Mouse (Mus musculus) CH12.LX (cell line): ENCODE measurements around the gene Slamf8. TPM values are rescaled to one million over a fixed set of nuclear protein-coding genes. Genes with fewer than 3 reads are reported as not detected.

ENCODE experiments used
- DNase-seq: peaks from one replicate; pipeline ENCODE4 v3.0.0-alpha.2; 2013; ENCODE audit errors: extremely low read depth
- H3K27ac ChIP-seq: 2 replicates; pipeline ENCODE4 v1.5.1; 2012; ENCODE audit warnings: low read depth, mild to moderate bottlenecking, control low read depth, moderate library complexity; ENCODE audit not compliant: insufficient read depth
- H3K27me3 ChIP-seq: replicated peaks from 2 replicates; pipeline ENCODE3; 2012; ENCODE audit warnings: inconsistent platforms
- H3K36me3 ChIP-seq, 2 experiments: replicated peaks in 1 of 2; 2 replicates each; pipeline versions ENCODE3 to v1.6.1; 2012; ENCODE audit warnings: inconsistent platforms in 1 of 2, low read length in 1 of 2, mild to moderate bottlenecking in 1 of 2, mixed read lengths in 1 of 2, moderate library complexity in 1 of 2; ENCODE audit not compliant: control insufficient read depth in 1 of 2, insufficient read depth in 1 of 2
- H3K4me1 ChIP-seq, 2 experiments: 2 replicates each; pipeline ENCODE4 v1.6.1; 2012; ENCODE audit warnings: inconsistent platforms in 1 of 2, moderate library complexity in 1 of 2; ENCODE audit not compliant: insufficient read depth in 2 of 2, control insufficient read depth in 1 of 2
- H3K4me2 ChIP-seq: 2 replicates; pipeline ENCODE4 v1.6.1; 2012; ENCODE audit warnings: low read depth, mild to moderate bottlenecking, control low read depth; ENCODE audit not compliant: poor library complexity, insufficient read depth, severe bottlenecking
- H3K4me3 ChIP-seq, 3 experiments: fragments of 150-350 bp in 1 of 3; sonication (generic) in 1 of 3; replicated peaks in 1 of 3; 2 replicates each; pipeline versions ENCODE3 to v1.5.1; 2011 to 2012; ENCODE audit warnings: low read depth in 2 of 3, low read length in 2 of 3, mild to moderate bottlenecking in 2 of 3, moderate library complexity in 2 of 3, control low read depth in 1 of 3, improper control_type of control experiment in 1 of 3, inconsistent platforms in 1 of 3, mixed read lengths in 1 of 3; ENCODE audit not compliant: poor library complexity in 1 of 3
- H3K79me2 ChIP-seq: replicated peaks from 2 replicates; pipeline ENCODE4 v1.6.1; 2012; ENCODE audit warnings: mild to moderate bottlenecking, moderate library complexity; ENCODE audit not compliant: control insufficient read depth, poor library complexity, insufficient read depth, severe bottlenecking; ENCODE audit errors: extremely low read depth
- H3K9ac ChIP-seq: 2 replicates; pipeline ENCODE4 v1.6.1; 2012; ENCODE audit warnings: low read depth, mild to moderate bottlenecking, control low read depth, moderate library complexity; ENCODE audit not compliant: insufficient read depth
- H3K9me3 ChIP-seq: replicated peaks from 2 replicates; pipeline ENCODE3; 2012; ENCODE audit warnings: low read length, inconsistent platforms, mixed read lengths
- BHLHE40 ChIP-seq: IDR thresholded peaks from 2 replicates; pipeline ENCODE4 v1.6.1; 2011; ENCODE audit warnings: mild to moderate bottlenecking, low read depth, low read length, improper control_type of control experiment
- CHD2 ChIP-seq: IDR thresholded peaks from 2 replicates; pipeline ENCODE4 v1.6.1; 2011; ENCODE audit warnings: low read length, improper control_type of control experiment
- ETS1 ChIP-seq: conservative IDR thresholded peaks from 2 replicates; pipeline ENCODE4 v1.6.1; 2012; ENCODE audit warnings: low read depth, mild to moderate bottlenecking, inconsistent platforms, low read length, improper control_type of control experiment, moderate library complexity
- GABPA ChIP-seq: IDR thresholded peaks from 2 replicates; pipeline ENCODE4 v1.6.1; 2012; ENCODE audit warnings: low read depth, low read length, improper control_type of control experiment, inconsistent platforms; ENCODE audit not compliant: insufficient replicate concordance
- IRF4 ChIP-seq: IDR thresholded peaks from 2 replicates; pipeline ENCODE4 v1.6.1; 2014; ENCODE audit warnings: low read depth, mild to moderate bottlenecking, inconsistent platforms, low read length, improper control_type of control experiment
- JUN ChIP-seq: IDR thresholded peaks from 2 replicates; pipeline ENCODE4 v1.6.1; 2011; ENCODE audit warnings: low read depth, mild to moderate bottlenecking, low read length, improper control_type of control experiment, moderate library complexity; ENCODE audit not compliant: insufficient read depth
- KAT2A ChIP-seq: IDR thresholded peaks from 2 replicates; pipeline ENCODE4 v1.6.1; 2012; ENCODE audit warnings: low read length, improper control_type of control experiment, inconsistent platforms; ENCODE audit not compliant: insufficient replicate concordance
- MAX ChIP-seq: IDR thresholded peaks from 2 replicates; pipeline ENCODE4 v1.6.1; 2011; ENCODE audit warnings: low read length, improper control_type of control experiment
- MEF2A ChIP-seq: IDR thresholded peaks from 2 replicates; pipeline ENCODE4 v1.6.1; 2014; ENCODE audit warnings: low read depth, mild to moderate bottlenecking, inconsistent platforms, low read length, improper control_type of control experiment, borderline replicate concordance
- NELFE ChIP-seq: IDR thresholded peaks from 2 replicates; pipeline ENCODE4 v1.6.1; 2011; ENCODE audit warnings: low read depth, low read length, improper control_type of control experiment
- PAX5 ChIP-seq: IDR thresholded peaks from 2 replicates; pipeline ENCODE4 v1.6.1; 2012; ENCODE audit warnings: low read length, inconsistent platforms, mixed read lengths
- SIN3A ChIP-seq: IDR thresholded peaks from 2 replicates; pipeline ENCODE4 v1.6.1; 2012; ENCODE audit warnings: low read length, improper control_type of control experiment, inconsistent platforms
- TBP ChIP-seq: conservative IDR thresholded peaks from 2 replicates; pipeline ENCODE4 v1.6.1; 2011; ENCODE audit warnings: low read depth, low read length, improper control_type of control experiment
- TCF12 ChIP-seq: IDR thresholded peaks from 2 replicates; pipeline ENCODE4 v1.6.1; 2014; ENCODE audit warnings: low read depth, mild to moderate bottlenecking, inconsistent platforms, low read length, improper control_type of control experiment
- UBTF ChIP-seq: IDR thresholded peaks from 2 replicates; pipeline ENCODE4 v1.6.1; 2012; ENCODE audit warnings: low read depth, mild to moderate bottlenecking, inconsistent platforms, low read length, improper control_type of control experiment, moderate library complexity
- ZKSCAN1 ChIP-seq: IDR thresholded peaks from 2 replicates; pipeline ENCODE4 v1.6.1; 2012; ENCODE audit warnings: low read depth, inconsistent platforms, low read length, improper control_type of control experiment, borderline replicate concordance
- dilution Hi-C: fragments of 300-500 bp; cut with MboI; formaldehyde crosslinking; loops from 2 replicates; pipeline ENCODE4 v1.14.3; 2020; ENCODE audit warnings: low sequenced_read_pairs; ENCODE audit not compliant: extremely low pct_unique_long_range_greater_than_20kb, extremely low pct_ligation_motif_present
- in situ Hi-C: fragments of 300-500 bp; cut with MboI; formaldehyde crosslinking; loops from 3 replicates; pipeline ENCODE4 v1.14.3; 2019; ENCODE audit warnings: low sequenced_read_pairs, low pct_ligation_motif_present, low pct_unique_long_range_greater_than_20kb, mixed read lengths
- polyA plus RNA-seq: library from polyadenylated mRNA; unstranded; fragments of >175 nt; gene quantifications from 2 replicates; pipeline ENCODE4 v1.2.1, GENCODE M21; 2012; ENCODE audit warnings: low read depth; ENCODE audit not compliant: insufficient read length
- total RNA-seq, 2 experiments: library from RNA; depleted of rRNA; stranded (reverse); fragments of 300-350 nt in 1 of 2; fragments of >200 nt in 1 of 2; gene quantifications; 2 replicates each; pipeline ENCODE4 v1.2.3; 2012 to 2014

Slamf8 gene
- total and polyA plus RNA-seq, 3 experiments = 0.30 to 1.8 (median 1.1) TPM

DNA sequence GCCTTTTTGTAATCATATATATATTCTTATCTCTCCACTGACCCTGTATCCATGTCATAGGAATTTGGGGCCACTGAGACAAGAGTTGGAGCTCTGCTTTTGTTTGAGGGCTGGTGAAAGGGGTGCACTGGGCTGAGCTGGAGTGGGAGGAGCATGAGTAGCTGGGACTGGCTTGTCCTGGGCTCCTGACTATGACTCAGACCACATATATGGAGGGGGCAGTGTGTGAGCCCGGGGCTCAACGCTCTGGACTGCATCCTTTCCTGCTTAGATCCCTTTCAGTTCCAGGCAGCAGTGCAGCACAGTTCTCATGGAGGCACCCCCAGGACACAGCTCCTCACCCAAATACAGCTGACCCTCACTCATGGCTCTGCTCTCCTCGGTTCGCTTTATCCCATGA, 44.3 kb downstream of the Slamf8 start:
- H3K27ac ChIP-seq = no peak overlapping the region
- in situ Hi-C loops = no loop called here
- TF ChIP-seq ETS1 (no peak), MAX (no peak), SIN3A (no peak), GABPA (no peak), PAX5 (no peak), MEF2A (no peak), TBP (no peak), JUN (no peak), TCF12 (no peak), ZKSCAN1 (no peak), BHLHE40 (no peak), KAT2A (no peak), CHD2 (no peak), IRF4 (no peak)
- no peak overlapping the region for H3K4me2 ChIP-seq
- DNase-seq = no peak
- H3K36me3 ChIP-seq = peaks cover 0 to 3% of the 10 kb centered on the region in 2 experiments
- no peaks in the 10 kb centered on the region for H3K79me2 ChIP-seq
- peaks cover 1% of the 10 kb centered on the region for H3K27me3 ChIP-seq
- no peak overlapping the region for H3K4me3 ChIP-seq
- H3K9me3 ChIP-seq = no peaks in the 10 kb centered on the region
- peaks cover 8 to 37% of the 10 kb centered on the region in 2 experiments for H3K4me1 ChIP-seq
- dilution Hi-C loops = no loop called here
- H3K9ac ChIP-seq = no peak overlapping the region

DNA sequence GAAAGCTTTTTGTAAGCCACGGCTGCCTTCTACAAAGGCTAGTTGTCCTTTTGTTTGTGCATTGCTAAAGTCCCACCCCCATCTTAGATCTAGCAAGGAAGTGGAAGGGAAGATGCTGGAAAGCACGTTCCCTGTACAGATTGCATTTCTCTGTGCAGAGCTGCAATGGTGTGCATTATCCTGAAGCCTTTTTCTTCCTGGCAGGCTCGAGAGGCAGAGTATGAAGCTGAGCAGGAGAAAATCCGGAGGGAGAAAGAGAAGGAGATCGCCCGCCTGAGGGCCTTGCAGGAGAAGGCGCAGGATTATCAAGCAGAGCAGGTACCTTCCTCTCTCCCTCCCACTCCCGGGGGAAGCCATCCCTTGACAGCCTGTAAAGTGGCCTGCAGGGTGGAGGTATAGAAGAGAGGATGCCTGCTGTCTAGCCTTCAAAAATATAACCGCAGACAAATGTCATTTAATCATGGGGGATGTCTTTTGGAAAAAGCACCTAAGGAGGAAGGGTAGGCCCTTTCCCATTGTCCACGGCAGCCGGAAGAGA, 50.0 kb downstream of the Slamf8 start:
- peaks cover 14% of the 10 kb centered on the region for H3K27me3 ChIP-seq
- dilution Hi-C loops = no loop called here
- no peak overlapping the region for H3K27ac ChIP-seq
- no peak overlapping the region for H3K4me3 ChIP-seq
- peaks cover 0 to 5% of the 10 kb centered on the region in 2 experiments; a peak in 2 of 4 replicates for H3K4me1 ChIP-seq
- no peak overlapping the region for H3K4me2 ChIP-seq
- DNase-seq = no peak
- H3K79me2 ChIP-seq = no peaks in the 10 kb centered on the region
- in situ Hi-C loops = no loop called here
- no peak for TF ChIP-seq UBTF
- no peak for TF ChIP-seq CHD2
- TF ChIP-seq NELFE = no peak
- H3K9me3 ChIP-seq = no peaks in the 10 kb centered on the region
- H3K36me3 ChIP-seq = peaks cover 0 to 3% of the 10 kb centered on the region in 2 experiments
- H3K9ac ChIP-seq = no peak overlapping the region
